Mouse (Mus musculus) liver, embryonic 14.5 days (tissue): Measurements from ENCODE around the gene Ctns. TPM values are rescaled to one million over a fixed set of nuclear protein-coding genes. Genes with fewer than 3 reads are reported as not detected.

Experiments
- ATAC-seq: fragments of 200-750 bp; cut with Nextera tagmentation; 2 replicates; pipeline ENCODE4 v1.8.0; 2017; ENCODE audit warnings: moderate number of reproducible peaks, mild to moderate bottlenecking, moderate library complexity; ENCODE audit not compliant: insufficient read depth
- DNase-seq, 3 experiments: peaks; one replicate each; pipeline ENCODE4 v3.0.0-alpha.2; 2012 to 2013; ENCODE audit warnings: low read depth in 3 of 3, low spot score in 3 of 3
- H3K27ac ChIP-seq: fragments of 300-500 bp; sonication (generic); 2 replicates; pipeline ENCODE4 v1.5.1; 2014; ENCODE audit warnings: moderate library complexity, mild to moderate bottlenecking, control low read depth, inconsistent platforms
- H3K27me3 ChIP-seq: fragments of 300-500 bp; sonication (generic); 2 replicates; pipeline ENCODE4 v1.6.1; 2014; ENCODE audit warnings: mild to moderate bottlenecking, low read length, moderate library complexity; ENCODE audit not compliant: control insufficient read depth, insufficient read depth
- H3K36me3 ChIP-seq: fragments of 300-500 bp; sonication (generic); replicated peaks from 2 replicates; pipeline ENCODE4 v1.6.1; 2014; ENCODE audit warnings: low read depth; ENCODE audit not compliant: control insufficient read depth, insufficient read depth
- H3K4me1 ChIP-seq, 2 experiments: fragments of 200-500 bp in 1 of 2; fragments of 300-500 bp in 1 of 2; sonication (generic) in 1 of 2; replicated peaks; 2 replicates each; pipeline ENCODE4 v1.6.1; 2012 to 2014; ENCODE audit warnings: antibody characterized with exemption in 1 of 2, inconsistent platforms in 1 of 2, low read length in 1 of 2; ENCODE audit not compliant: control insufficient read depth in 2 of 2, insufficient read depth in 2 of 2
- H3K4me2 ChIP-seq: fragments of 300-500 bp; sonication (generic); 2 replicates; pipeline ENCODE4 v1.6.1; 2014; ENCODE audit warnings: low read depth, mild to moderate bottlenecking, control low read depth, moderate library complexity
- H3K4me3 ChIP-seq, 2 experiments: fragments of 200-500 bp in 1 of 2; fragments of 300-500 bp in 1 of 2; sonication (generic) in 1 of 2; 2 replicates each; pipeline ENCODE4 v1.5.1; 2012 to 2014; ENCODE audit warnings: low read depth in 2 of 2, low read length in 2 of 2, mild to moderate bottlenecking in 2 of 2, control low read depth in 1 of 2, inconsistent platforms in 1 of 2, moderate library complexity in 1 of 2; ENCODE audit not compliant: insufficient read depth in 1 of 2
- H3K9ac ChIP-seq: fragments of 300-500 bp; sonication (generic); replicated peaks from 2 replicates; pipeline ENCODE4 v1.6.1; 2014; ENCODE audit warnings: mild to moderate bottlenecking, control low read depth, moderate library complexity
- H3K9me3 ChIP-seq: fragments of 300-500 bp; sonication (generic); 2 replicates; pipeline ENCODE4 v1.6.1; 2016; ENCODE audit warnings: low read length, mixed read lengths; ENCODE audit not compliant: control insufficient read depth
- CTCF ChIP-seq: IDR thresholded peaks from 2 replicates; pipeline ENCODE4 v1.5.1; 2016; ENCODE audit warnings: antibody characterized with exemption, low read depth, control low read depth
- EP300 ChIP-seq: IDR thresholded peaks from 2 replicates; pipeline ENCODE4 v1.6.1; 2016; ENCODE audit warnings: antibody characterized with exemption, low read depth
- WGBS: fragments of 180-500 bp; shearing (Covaris S2); extraction: QIAGEN DNeasy Blood & Tissue Kit; methylation state at CpG from one replicate; pipeline ENCODE4 v1.1.7; 2014; ENCODE audit not compliant: insufficient replicate concordance; 5-methylcytosine and 5-hydroxymethylcytosine counted together
- polyA plus RNA-seq, 2 experiments: library from polyadenylated mRNA; depleted of rRNA in 1 of 2; stranded (reverse) in 1 of 2; unstranded in 1 of 2; fragments of >200 nt; fragmentation: Nextera tagmentation in 1 of 2; extraction: Ambion mirVana in 1 of 2; gene quantifications; 2 replicates each; pipeline versions ENCODE4 v1.2.1 to v1.2.3; 2012 to 2014

Gene Ctns
- polyA plus RNA-seq, 2 experiments, result 4.8 to 5.3 TPM

DNA sequence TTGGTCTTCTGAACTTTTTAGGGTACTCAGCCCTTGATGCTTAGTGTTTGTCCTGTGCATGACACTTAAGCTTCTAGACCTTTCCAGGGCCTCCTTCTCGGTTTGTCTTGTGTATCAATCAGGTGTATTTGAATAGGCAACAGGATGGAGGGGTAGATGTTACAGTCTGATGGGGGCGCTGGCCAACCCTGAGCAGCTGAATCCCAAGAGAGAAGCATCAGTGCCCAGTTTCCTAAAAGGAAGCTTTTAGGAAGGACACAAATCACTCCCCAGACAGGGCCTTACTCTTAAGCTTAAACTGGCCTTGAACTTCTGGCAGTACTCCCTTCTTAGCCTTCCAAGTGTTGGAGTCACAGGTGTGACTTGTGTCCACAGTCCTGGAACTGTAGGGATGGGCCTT is 20.9 kb downstream of the Ctns start:
- Histone ChIP-seq H3K4me2 (peak overlapping the region; percentile 80), H3K27ac (no peak overlapping the region), H3K27me3 (no peaks in the 10 kb centered on the region), H3K4me1 (peaks cover 13 to 17% of the 10 kb centered on the region in 2 experiments), H3K9me3 (no peaks in the 10 kb centered on the region), H3K4me3 (peak overlapping the region; percentile 89 to 95), H3K36me3 (peaks cover 2% of the 10 kb centered on the region; the same call in 1 of the 2 replicates), H3K9ac (peak overlapping the region; percentile 74)
- no peak for DNase-seq
- no peak for TF ChIP-seq CTCF
- no peak for TF ChIP-seq EP300
- ATAC-seq, result no peak
- WGBS, result 12% methylated on average over 2 of the region's 2 CpGs

DNA sequence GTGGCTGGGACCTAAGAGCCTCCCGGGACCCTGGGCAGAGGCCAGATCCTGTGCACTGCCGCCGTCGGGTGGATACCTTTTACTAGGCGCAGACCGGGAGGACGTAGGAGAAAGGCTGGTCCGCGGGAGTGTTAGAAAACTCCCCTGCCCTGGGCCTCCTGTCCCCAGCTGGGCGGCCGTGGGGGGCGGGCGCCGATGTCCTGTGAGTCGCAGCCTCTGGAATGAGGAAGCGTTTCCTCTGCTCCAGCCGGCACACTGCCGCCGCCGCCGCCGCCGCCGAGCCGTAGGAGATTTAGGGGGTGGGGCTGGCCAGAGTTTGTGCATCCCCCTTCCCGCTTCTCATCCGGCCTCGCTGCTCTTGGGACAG is 21.4 kb downstream of the Ctns start:
- Histone ChIP-seq H3K4me3 (peak overlapping the region; percentile 89 to 95), H3K9me3 (no peaks in the 10 kb centered on the region), H3K4me1 (peaks cover 13 to 17% of the 10 kb centered on the region in 2 experiments), H3K4me2 (peak overlapping the region; percentile 80), H3K27me3 (no peaks in the 10 kb centered on the region), H3K27ac (peak overlapping the region; percentile 40), H3K36me3 (peaks cover 2% of the 10 kb centered on the region; the same call in 1 of the 2 replicates), H3K9ac (peak overlapping the region; percentile 74)
- DNase-seq, result no peak
- TF ChIP-seq EP300, result no peak
- no peak for TF ChIP-seq CTCF
- WGBS, result under 1% methylated on average over 28 of the region's 28 CpGs
- peak; percentile 46 for ATAC-seq

DNA sequence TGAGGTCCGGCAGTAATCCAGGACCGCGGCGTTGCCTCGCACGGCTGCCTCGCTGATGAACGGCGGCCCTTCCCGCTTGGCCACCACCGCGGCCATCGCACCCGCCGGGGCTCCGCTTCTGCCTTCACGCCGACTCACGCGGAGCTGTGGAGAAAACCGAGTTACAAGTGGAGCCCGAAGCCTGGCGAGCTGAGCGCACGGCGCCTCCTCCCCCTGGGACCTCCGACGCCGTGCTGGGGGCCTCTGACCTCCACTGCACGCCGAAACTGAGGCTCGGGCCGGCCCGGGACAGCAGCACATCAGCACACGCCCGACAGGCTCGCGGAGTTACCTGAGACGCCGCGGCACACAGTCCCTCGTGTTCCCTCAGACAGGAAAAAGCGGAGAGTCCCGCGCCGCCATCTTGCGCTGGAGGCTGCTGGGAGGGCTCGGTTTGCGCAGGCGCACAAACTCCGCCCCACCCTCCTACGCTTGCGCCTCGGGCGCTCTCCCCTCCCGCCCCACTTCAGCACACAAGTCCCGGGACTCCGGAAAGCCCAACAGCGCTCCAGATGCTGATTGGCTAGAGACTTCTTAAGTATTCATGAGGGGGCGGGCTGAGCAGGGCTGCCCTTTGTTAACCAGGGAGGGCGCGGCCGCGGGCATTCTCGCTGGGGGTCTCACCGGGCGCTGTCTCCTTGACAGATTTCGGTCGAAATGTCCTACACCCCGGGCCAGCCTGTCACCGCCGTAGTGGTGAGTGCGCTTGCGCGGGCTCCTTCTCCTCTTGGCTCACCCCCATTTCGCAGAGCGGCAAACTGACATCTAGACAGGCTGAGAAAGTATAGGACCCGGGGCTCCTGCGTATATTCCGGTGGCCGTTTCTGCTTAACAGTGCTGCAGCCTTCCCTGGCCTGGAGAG is 22.0 kb downstream of the Ctns start, which contains the start of the genes Emc6 and Tax1bp3:
Emc6 (minus strand) TSS at position 430 of the 901 bp plus-strand sequence.
Tax1bp3 (plus strand) TSS at position 476 of the 901 bp plus-strand sequence.
- TF ChIP-seq EP300 (no peak), CTCF (peak; percentile 18; the same call in 1 of the 2 replicates)
- H3K4me2 ChIP-seq, result peak within 1 kb of the TSS; percentile 93
- ATAC-seq (peak; percentile 97), DNase-seq (peak; percentile 97 to 98 (median 97))
- peaks cover 13 to 17% of the 10 kb centered on the region in 2 experiments for H3K4me1 ChIP-seq
- H3K27ac ChIP-seq, result peak within 1 kb of the TSS; percentile 40
- WGBS, result under 1% methylated on average over 81 of the region's 81 CpGs
- H3K4me3 ChIP-seq, result peak within 1 kb of the TSS; percentile 89 to 95
- H3K27me3 ChIP-seq, result no peaks in the 10 kb centered on the region
- H3K36me3 ChIP-seq, result peaks cover 2% of the 10 kb centered on the region; the same call in 1 of the 2 replicates
- H3K9ac ChIP-seq, result peak within 1 kb of the TSS; percentile 86
- H3K9me3 ChIP-seq, result no peaks in the 10 kb centered on the region

DNA sequence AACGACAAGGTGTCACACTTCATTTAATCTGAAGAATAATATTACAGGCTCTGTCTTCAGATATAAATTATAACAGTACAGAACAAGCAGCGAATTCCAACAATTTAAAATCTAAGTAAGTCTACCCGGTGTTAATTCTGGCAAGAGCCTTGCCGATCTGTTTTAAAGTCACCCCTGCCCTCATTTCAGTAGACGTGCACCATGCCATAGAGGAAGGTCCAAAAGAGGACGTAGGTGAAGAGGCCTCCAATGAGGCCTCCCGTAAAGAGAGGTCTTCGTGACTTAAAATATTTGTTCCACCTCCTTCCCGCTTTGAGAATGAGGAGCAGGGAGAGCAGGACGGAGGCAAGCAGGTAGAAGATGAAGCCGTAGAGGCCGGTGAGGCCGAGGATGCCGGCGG is 22.7 kb downstream of the Ctns start:
- no peak for ATAC-seq
- peak overlapping the region; percentile 40 for H3K27ac ChIP-seq
- H3K9ac ChIP-seq, result peak overlapping the region; percentile 86
- TF ChIP-seq EP300 (no peak), CTCF (no peak)
- H3K4me2 ChIP-seq, result peak overlapping the region; percentile 93
- peaks cover 13 to 17% of the 10 kb centered on the region in 2 experiments for H3K4me1 ChIP-seq
- 0% methylated on average over 15 of the region's 15 CpGs for WGBS
- H3K36me3 ChIP-seq, result peaks cover 2% of the 10 kb centered on the region; the same call in 1 of the 2 replicates
- DNase-seq, result no peak
- no peaks in the 10 kb centered on the region for H3K27me3 ChIP-seq
- H3K4me3 ChIP-seq, result peak overlapping the region; percentile 89 to 95
- no peaks in the 10 kb centered on the region for H3K9me3 ChIP-seq

DNA sequence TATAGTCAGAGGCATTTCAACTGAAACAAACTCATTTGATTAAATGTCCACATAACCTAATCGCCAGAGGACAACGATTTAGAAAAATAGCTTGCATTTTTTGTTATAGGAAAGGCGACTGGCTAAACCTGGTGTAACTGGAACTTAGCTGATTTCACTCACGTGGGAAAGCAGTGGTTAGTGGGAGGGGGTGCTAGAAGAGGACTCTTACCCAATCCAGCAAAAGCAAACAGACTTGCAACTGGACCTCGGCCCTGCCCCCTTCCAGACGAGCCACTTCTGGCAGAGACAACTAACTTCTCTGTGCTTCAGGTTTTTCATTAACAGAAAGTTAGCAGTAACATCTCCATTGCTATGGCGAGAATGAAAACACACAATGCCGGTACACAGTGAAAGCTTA is 23.2 kb downstream of the Ctns start:
- WGBS, result 34% methylated on average over 8 of the region's 8 CpGs
- Histone ChIP-seq H3K27ac (peak overlapping the region; percentile 35; the same call in 1 of the 2 replicates), H3K9me3 (no peaks in the 10 kb centered on the region), H3K36me3 (peaks cover 2% of the 10 kb centered on the region; the same call in 1 of the 2 replicates), H3K4me3 (peak overlapping the region; percentile 89 to 95), H3K4me2 (peak overlapping the region; percentile 93), H3K9ac (peak overlapping the region; percentile 86), H3K4me1 (peaks cover 13 to 17% of the 10 kb centered on the region in 2 experiments), H3K27me3 (no peaks in the 10 kb centered on the region)
- DNase-seq (peak in 1 of 3 experiments; percentile 33), ATAC-seq (no peak)
- TF ChIP-seq CTCF (no peak), EP300 (no peak)
